Mouse (Mus musculus): ENCODE measurements around the gene Fam207a.

Gene Fam207a

GRCm38 (mm10) chr10:77530140-77530539 is 14.6 kb upstream of the Fam207a start, which contains the start of gene Itgb2:
Itgb2 (plus strand) TSS chr10:77530252.
- DNase-seq, result peak; percentile 85

- no peak for DNase-seq
These were observed 13.0 kb upstream of the Fam207a start for GRCm38 (mm10) chr10:77528634-77529033.

- DNase-seq, result no peak
These were observed 10.9 kb upstream of the Fam207a start for GRCm38 (mm10) chr10:77526488-77526887.

- DNase-seq, result no peak
These were observed 7.7 kb upstream of the Fam207a start for GRCm38 (mm10) chr10:77523321-77523720.

- DNase-seq, result peak; percentile 65
These were observed 7.2 kb upstream of the Fam207a start for GRCm38 (mm10) chr10:77522746-77523145.

GRCm38 (mm10) chr10:77522021-77522731 is 6.6 kb upstream of the Fam207a start:
- peak; percentile 83 for DNase-seq

GRCm38 (mm10) chr10:77520497-77520896 is 4.9 kb upstream of the Fam207a start:
- DNase-seq, result peak; percentile 54

- no peak for DNase-seq
These were observed 3.6 kb upstream of the Fam207a start for GRCm38 (mm10) chr10:77519191-77519590.

- no peak for DNase-seq
These were observed 2.2 kb upstream of the Fam207a start for GRCm38 (mm10) chr10:77517801-77518200.

- DNase-seq, result peak; percentile 89
These were observed 1.6 kb upstream of the Fam207a start for GRCm38 (mm10) chr10:77517066-77517620.

GRCm38 (mm10) chr10:77516379-77516951 is 880 bp upstream of the Fam207a start:
- peak; percentile 41 for DNase-seq

GRCm38 (mm10) chr10:77510225-77510982 is 5.2 kb downstream of the Fam207a start:
- no peak for DNase-seq

- peak; percentile 94 for DNase-seq
These were observed 6.0 kb downstream of the Fam207a start for GRCm38 (mm10) chr10:77509403-77510187.

- no peak for DNase-seq
These were observed 6.8 kb downstream of the Fam207a start for GRCm38 (mm10) chr10:77508744-77509143.

- DNase-seq, result no peak
These were observed 7.8 kb downstream of the Fam207a start for GRCm38 (mm10) chr10:77507779-77508178.

GRCm38 (mm10) chr10:77506961-77507577 is 8.5 kb downstream of the Fam207a start:
- DNase-seq, result no peak

- DNase-seq, result no peak
These were observed 9.1 kb downstream of the Fam207a start for GRCm38 (mm10) chr10:77506526-77506925.

GRCm38 (mm10) chr10:77504143-77504542 is 11.4 kb downstream of the Fam207a start:
- no peak for DNase-seq

- DNase-seq, result no peak
These were observed 12.3 kb downstream of the Fam207a start for GRCm38 (mm10) chr10:77502967-77503922.

- DNase-seq, result no peak
These were observed 14.9 kb downstream of the Fam207a start for GRCm38 (mm10) chr10:77500636-77501035.

GRCm38 (mm10) chr10:77498254-77498653 is 17.3 kb downstream of the Fam207a start:
- DNase-seq, result no peak
